Mouse (Mus musculus) forebrain, postnatal 0 days (tissue): ENCODE measurements around the gene Adra1b. TPM values are rescaled to one million over a fixed set of nuclear protein-coding genes. Genes with fewer than 3 reads are reported as not detected.

Source experiments
- ATAC-seq: fragments of 200-750 bp; cut with Nextera tagmentation; 2 replicates; pipeline ENCODE4 v1.8.0; 2017; ENCODE audit warnings: mild to moderate bottlenecking, moderate library complexity
- DNase-seq: peaks from one replicate; pipeline ENCODE4 v3.0.0-alpha.2; 2015
- H3K27ac ChIP-seq: fragments of 300-500 bp; sonication (generic); 2 replicates; pipeline ENCODE4 v1.5.1; 2014; ENCODE audit warnings: low read depth, mild to moderate bottlenecking, antibody characterized with exemption, low read length, moderate library complexity, mixed read lengths
- H3K27me3 ChIP-seq: fragments of 300-500 bp; sonication (generic); 2 replicates; pipeline ENCODE4 v1.6.1; 2014; ENCODE audit warnings: mild to moderate bottlenecking, low read length, mixed read lengths; ENCODE audit not compliant: insufficient read depth
- H3K36me3 ChIP-seq: fragments of 300-500 bp; sonication (generic); 2 replicates; pipeline ENCODE4 v1.6.1; 2014; ENCODE audit warnings: mild to moderate bottlenecking, moderate library complexity; ENCODE audit not compliant: insufficient read depth
- H3K4me1 ChIP-seq: fragments of 300-500 bp; sonication (generic); 2 replicates; pipeline ENCODE4 v1.6.1; 2014; ENCODE audit warnings: antibody characterized with exemption; ENCODE audit not compliant: insufficient read depth
- H3K4me2 ChIP-seq: fragments of 300-500 bp; sonication (generic); 2 replicates; pipeline ENCODE4 v1.6.1; 2014; ENCODE audit warnings: low read depth, mild to moderate bottlenecking, moderate library complexity
- H3K4me3 ChIP-seq: fragments of 300-500 bp; sonication (generic); 2 replicates; pipeline ENCODE4 v1.5.1; 2014; ENCODE audit warnings: low read depth, low read length, mixed read lengths
- H3K9ac ChIP-seq: fragments of 300-500 bp; sonication (generic); 2 replicates; pipeline ENCODE4 v1.6.1; 2014; ENCODE audit warnings: mild to moderate bottlenecking
- H3K9me3 ChIP-seq: fragments of 300-500 bp; sonication (generic); 2 replicates; pipeline ENCODE4 v1.6.1; 2016; ENCODE audit warnings: low read length
- CTCF ChIP-seq: sonication (generic); IDR thresholded peaks from 2 replicates; pipeline ENCODE4 v1.5.1; 2016; ENCODE audit warnings: antibody characterized with exemption, control low read depth, low read depth
- WGBS: fragments of 180-500 bp; shearing (Covaris S2); extraction: QIAGEN DNeasy Blood & Tissue Kit; methylation state at CpG from one replicate; pipeline ENCODE4 v1.1.7; 2014; 5-methylcytosine and 5-hydroxymethylcytosine counted together
- polyA plus RNA-seq: library from polyadenylated mRNA; unstranded; fragments of >200 nt; fragmentation: Nextera tagmentation; extraction: Ambion mirVana; gene quantifications from 2 replicates; pipeline ENCODE4 v1.2.1, GENCODE M21; 2015
- total RNA-seq: library from RNA; depleted of rRNA; stranded (reverse); fragments of >200 nt; gene quantifications from 2 replicates; pipeline ENCODE4 v1.2.3, GENCODE M21; 2014

Adra1b gene
- total and polyA plus RNA-seq, 2 experiments from 2014 or later: 6.5 to 12.1 TPM

GRCm38 (mm10) chr11:43921701-43922100, 20.7 kb upstream of the Adra1b start:
- Histone ChIP-seq H3K4me2 (no peak overlapping the region), H3K36me3 (no peaks in the 10 kb centered on the region), H3K27me3 (no peaks in the 10 kb centered on the region), H3K9ac (no peak overlapping the region), H3K9me3 (no peaks in the 10 kb centered on the region), H3K4me1 (no peaks in the 10 kb centered on the region), H3K4me3 (no peak overlapping the region), H3K27ac (no peak overlapping the region)
- TF ChIP-seq CTCF: no peak
- ATAC-seq (no peak), DNase-seq (no peak)
- 74% methylated on average over 2 of the region's 2 CpGs for WGBS

- 87% methylated on average over 7 of the region's 7 CpGs for WGBS
- no peak for ATAC-seq
Measured at GRCm38 (mm10) chr11:43919492-43920055, 18.6 kb upstream of the Adra1b start.

GRCm38 (mm10) chr11:43914552-43915447, 13.8 kb upstream of the Adra1b start:
- Histone ChIP-seq H3K9ac (no peak overlapping the region), H3K4me2 (no peak overlapping the region), H3K4me1 (no peaks in the 10 kb centered on the region), H3K27ac (no peak overlapping the region), H3K27me3 (no peaks in the 10 kb centered on the region), H3K4me3 (no peak overlapping the region), H3K36me3 (no peaks in the 10 kb centered on the region), H3K9me3 (no peaks in the 10 kb centered on the region)
- TF ChIP-seq CTCF: no peak
- WGBS: 73% methylated on average over 12 of the region's 12 CpGs
- no peak for DNase-seq
- ATAC-seq: no peak

More at GRCm38 (mm10) chr11:43919492-43920055, 18.6 kb upstream of the Adra1b start:
- Histone ChIP-seq H3K9me3 (no peaks in the 10 kb centered on the region), H3K27me3 (no peaks in the 10 kb centered on the region), H3K4me3 (no peak overlapping the region), H3K4me2 (no peak overlapping the region), H3K27ac (no peak overlapping the region), H3K9ac (no peak overlapping the region), H3K4me1 (no peaks in the 10 kb centered on the region), H3K36me3 (no peaks in the 10 kb centered on the region)
- DNase-seq: no peak
- no peak for TF ChIP-seq CTCF

- Histone ChIP-seq H3K9me3 (no peaks in the 10 kb centered on the region), H3K4me3 (no peak overlapping the region), H3K27ac (no peak overlapping the region), H3K9ac (no peak overlapping the region), H3K27me3 (no peaks in the 10 kb centered on the region), H3K4me1 (no peaks in the 10 kb centered on the region), H3K4me2 (no peak overlapping the region), H3K36me3 (no peaks in the 10 kb centered on the region)
- 91% methylated on average over 16 of the region's 16 CpGs for WGBS
- DNase-seq (no peak), ATAC-seq (no peak)
- TF ChIP-seq CTCF: no peak
Measured at GRCm38 (mm10) chr11:43912136-43912888, 11.3 kb upstream of the Adra1b start.

GRCm38 (mm10) chr11:43911646-43912045, 10.6 kb upstream of the Adra1b start:
- Histone ChIP-seq H3K4me1 (no peaks in the 10 kb centered on the region), H3K27me3 (no peaks in the 10 kb centered on the region), H3K27ac (no peak overlapping the region), H3K4me3 (no peak overlapping the region), H3K4me2 (no peak overlapping the region), H3K36me3 (no peaks in the 10 kb centered on the region), H3K9me3 (no peaks in the 10 kb centered on the region), H3K9ac (no peak overlapping the region)
- ATAC-seq: no peak
- 88% methylated on average over 6 of the region's 6 CpGs for WGBS
- DNase-seq: no peak
- no peak for TF ChIP-seq CTCF

GRCm38 (mm10) chr11:43903351-43903750, 2.3 kb upstream of the Adra1b start:
- TF ChIP-seq CTCF: no peak
- Histone ChIP-seq H3K9me3 (no peaks in the 10 kb centered on the region), H3K27me3 (no peaks in the 10 kb centered on the region), H3K27ac (no peak overlapping the region), H3K9ac (no peak overlapping the region), H3K4me2 (no peak overlapping the region), H3K36me3 (no peaks in the 10 kb centered on the region), H3K4me3 (no peak overlapping the region), H3K4me1 (no peaks in the 10 kb centered on the region)
- DNase-seq (no peak), ATAC-seq (no peak)
- WGBS: 86% methylated on average over 10 of the region's 10 CpGs
